Mouse (Mus musculus) testis, postnatal 14 days (tissue): ENCODE measurements around the gene Snx29.
"Not testable (repeated sequence)": the region's sequence is repeated elsewhere in the genome, so short reads cannot be mapped to it uniquely, and the experiment has no call there.

Experiments used
- DNase-seq: peaks from one replicate; pipeline ENCODE4 v3.0.0; 2021; ENCODE audit warnings: low spot score

The Snx29 gene

DNA sequence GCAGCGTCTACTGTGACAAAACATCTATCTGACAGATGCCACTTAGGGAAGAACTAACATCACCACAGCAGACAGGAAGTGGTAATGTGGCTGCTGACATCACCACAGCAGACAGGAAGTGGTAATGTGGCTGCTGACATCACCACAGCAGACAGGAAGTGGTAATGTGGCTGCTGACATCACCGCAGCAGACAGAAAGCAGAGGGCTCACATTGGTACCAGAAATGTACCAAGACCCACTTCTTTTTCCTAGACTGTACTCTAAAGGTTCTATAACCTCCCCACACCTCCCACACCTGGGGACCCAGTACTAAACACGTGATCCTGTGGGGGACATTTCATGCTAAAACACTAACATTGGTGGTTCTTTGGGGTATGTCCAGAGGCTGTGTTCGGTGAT, 126.0 kb downstream of the Snx29 start:
- DNase-seq, result not testable (repeated sequence)

DNA sequence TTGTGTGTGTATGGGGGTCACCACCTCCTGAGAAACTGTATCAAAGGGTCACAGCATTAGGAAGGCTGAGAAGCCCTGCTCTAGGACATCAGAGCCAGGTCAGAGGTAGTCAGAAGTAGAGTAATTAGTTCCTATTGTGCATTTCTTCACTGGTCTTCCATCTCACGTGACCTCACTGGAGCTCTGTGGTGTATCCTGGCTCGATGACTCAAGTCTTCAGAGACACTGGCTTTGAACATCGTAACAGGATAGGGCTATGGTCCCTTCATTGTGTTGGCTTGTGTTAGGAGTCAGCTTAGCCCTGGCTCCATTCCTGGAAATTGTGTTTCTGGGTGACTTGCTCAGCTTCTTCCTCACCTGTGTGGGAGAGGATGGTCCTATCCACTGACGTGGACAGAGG, 126.6 kb downstream of the Snx29 start:
- DNase-seq, result no peak

DNA sequence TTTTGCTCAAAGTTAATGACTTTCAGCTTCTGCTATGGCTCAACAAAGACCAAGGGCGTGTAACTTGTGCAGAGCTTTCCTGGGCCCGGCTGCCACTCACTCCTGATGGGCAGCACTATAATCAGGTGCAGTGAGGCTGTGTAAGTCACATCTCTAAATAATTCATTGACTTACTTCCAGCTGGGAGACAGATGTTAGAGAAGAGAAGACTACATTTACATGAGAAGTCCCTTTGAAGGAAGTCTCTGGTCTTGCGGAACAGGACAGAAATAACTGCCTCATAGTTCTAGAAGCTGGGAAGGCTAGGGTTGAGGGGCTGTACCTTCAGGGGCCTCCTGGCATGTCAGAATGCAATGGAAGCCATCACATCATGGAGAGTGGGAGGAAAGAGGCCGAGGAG, 127.9 kb downstream of the Snx29 start:
- no peak for DNase-seq

DNA sequence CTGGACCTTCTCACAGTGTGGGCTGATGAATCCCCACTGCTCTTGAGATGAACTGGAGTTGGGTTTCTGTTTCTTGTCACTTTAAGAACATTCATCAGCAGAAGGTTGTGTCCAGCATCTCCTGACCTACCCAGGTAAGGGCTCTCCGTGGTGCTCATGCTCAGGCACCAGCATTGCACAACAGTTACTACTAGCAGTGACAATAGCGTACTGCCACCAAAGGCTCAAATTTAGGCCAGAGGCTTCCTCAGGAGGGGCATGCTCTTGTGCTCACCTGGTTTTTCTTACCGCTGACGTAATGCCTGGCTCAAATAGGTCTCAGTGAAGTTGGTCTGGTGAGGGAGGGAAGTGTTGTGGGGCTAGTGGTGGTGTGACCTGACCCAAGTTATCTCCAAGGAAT, 132.2 kb downstream of the Snx29 start:
- no peak for DNase-seq

DNA sequence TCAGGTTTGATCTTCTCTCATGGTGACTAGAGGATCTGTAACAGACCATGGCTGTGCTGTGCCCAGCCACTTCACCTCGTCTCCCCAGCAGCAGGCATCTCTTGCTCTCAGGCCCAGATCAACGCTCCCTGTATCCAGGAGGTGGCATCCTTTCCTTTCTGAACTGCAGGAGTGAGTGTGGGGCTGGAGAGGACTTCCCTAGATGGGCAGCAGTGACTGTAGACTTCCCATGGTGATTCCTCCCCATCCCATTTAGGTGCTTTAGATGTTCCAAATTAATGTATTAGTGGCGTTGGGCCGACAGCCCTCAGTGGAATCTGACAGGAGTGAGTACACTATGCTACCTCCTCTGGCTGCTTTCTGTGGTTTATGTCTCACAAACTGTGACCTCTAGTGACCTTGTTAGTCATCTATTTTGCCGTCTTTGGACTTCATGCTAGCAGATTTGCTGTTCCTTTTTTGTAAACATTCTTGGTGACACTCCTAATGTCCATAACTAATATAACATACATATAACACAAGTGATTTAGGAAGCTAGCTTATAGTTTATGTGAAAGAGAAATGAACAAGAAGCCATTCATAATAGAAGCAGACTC, 132.9 kb downstream of the Snx29 start:
- no peak for DNase-seq

DNA sequence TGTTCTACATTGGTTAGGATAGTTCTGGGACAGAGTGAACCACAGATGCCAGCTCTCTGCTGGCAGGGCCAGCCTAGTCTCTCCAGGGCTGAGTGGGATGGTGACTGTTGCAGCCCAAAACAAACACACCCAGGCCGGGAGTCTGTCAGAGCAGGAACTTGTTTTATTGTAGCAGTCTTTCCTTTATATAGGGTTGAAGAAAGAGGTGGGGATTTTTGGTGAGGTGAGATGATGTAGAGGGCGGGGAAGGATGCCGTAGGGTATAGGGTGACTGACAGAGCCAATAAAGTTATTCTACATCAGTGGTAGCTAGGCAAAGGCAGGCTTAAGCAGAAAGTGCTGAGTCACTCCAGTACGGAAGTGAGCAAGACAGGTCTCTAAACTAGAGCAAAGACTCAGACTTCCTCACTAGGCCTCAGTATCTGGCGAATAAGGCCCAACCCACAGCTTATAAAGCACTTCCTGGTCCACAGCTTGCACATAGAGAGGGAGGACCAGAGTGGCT, 133.5 kb downstream of the Snx29 start:
- no peak for DNase-seq

DNA sequence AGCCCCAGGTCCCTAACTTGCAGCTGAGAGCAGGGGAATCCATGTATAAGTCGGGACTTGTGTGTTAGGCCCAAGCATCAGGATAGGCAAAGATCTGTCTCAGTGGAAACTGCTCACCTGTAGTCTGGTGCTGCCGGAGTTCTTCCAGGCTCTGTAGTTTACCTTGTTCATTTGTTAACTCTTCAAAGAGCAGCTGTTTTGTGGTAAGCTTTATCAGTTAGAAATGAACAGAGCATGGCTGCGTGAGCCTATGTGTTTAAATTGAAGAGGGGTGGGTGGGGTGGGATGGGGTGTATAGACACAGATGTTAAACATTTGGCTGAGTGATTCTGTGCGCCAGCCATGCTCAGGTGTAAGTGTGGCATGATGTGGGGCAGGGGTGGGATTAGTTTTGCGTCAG, 134.4 kb downstream of the Snx29 start:
- no peak for DNase-seq

DNA sequence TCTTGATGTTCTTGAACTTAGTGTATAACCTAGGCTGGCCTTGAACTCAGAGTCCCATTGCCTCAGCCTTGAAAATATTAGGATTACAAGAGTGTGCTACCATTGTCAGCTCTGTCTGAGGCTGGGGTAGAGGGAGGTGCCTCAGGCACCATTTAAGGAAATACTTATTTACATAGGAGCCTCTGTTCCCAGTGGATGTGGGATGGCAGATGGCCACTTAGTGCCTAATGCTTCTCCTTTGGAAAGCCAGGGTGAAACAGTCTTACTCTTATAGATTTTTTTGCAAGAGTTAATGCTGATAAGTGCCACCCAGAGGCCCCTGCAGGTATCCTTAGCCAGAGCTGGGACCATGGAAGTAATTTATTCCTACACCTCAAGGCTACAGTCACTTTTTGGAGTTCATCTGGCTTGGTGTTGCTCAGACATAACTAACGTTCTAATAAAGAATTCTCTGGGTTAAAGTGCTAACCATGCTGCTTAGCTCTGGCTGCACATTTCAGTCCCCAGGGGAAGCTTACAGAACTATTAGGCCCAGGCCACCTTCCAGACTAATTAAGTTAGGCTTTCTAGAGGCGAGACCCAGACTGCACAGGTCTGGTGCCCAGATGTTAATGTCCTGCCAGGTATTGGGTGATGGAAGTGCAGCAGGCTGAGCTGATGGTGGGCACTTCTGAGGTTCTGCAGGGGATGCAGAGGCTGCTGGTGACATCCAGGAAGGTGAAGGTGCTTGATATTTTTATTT, 135.1 kb downstream of the Snx29 start:
- DNase-seq, result no peak

DNA sequence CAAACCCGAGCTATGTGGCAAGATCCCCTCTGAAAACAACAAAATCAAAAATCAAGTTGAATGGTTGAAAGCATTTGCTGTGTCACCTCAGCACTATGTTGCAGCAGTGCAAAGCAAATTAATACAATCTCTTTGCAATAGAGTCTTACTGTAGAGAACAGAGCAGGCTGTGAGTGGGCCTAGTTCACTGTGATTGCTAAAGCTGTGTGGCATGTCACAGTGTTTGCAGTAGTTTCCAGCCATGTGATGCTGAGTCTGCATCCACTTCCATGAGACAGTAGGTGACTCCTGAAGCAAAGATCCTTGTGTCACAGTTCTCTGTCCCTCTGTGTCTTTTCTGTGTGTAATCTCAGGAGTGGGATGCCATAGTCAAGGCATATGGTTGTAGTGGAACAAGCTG, 137.5 kb downstream of the Snx29 start:
- no peak for DNase-seq

DNA sequence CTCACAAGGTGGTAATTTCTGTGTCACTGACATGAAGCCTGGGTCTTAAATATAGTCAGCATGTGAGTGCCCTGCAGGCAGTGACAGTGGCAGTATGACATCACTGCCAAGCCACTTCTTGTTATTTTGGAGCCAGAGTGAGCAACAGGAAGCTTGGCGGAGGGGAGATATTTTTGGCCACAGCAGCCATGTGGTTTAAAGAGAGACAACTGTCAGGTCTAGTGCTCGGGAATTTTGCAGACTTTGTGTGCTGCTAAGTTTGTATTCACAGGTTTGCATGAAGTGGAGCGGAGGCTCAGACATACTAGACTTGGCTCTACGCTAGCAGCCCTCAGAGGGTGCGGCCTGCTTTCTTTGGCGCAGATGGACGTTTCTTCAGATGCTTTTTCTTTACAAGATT, 138.9 kb downstream of the Snx29 start:
- DNase-seq, result no peak

DNA sequence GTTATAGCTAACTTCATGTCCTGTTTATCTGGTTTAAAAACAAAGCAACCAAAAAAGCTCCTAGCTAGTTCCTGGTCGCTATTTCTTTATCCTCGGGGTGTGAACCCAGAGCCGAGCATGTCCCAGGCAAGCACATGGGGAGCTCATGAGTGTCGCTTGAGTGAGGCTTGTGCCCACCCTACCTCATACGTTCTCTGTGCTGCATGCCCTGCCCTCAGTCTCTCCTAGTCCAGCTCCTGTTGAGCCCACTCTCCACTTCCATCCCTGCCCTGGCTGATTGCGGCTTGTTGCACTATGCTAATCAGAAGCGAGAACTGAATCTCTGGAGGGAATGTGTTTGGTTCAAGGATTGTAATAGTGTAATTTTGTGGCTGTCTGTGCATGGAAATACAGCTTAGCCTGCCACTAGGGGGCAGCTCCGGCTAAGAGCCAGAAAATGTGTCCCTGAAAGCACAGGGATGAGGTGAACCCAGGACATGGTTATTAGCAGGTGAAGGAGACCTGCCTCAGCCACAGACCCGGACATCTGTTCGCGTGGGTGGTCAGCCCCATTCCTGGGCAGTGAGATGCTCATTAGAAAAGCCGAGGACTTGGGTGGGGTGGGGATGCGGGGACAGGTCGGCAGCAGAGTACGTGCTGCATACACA, 145.9 kb downstream of the Snx29 start:
- DNase-seq, result no peak

DNA sequence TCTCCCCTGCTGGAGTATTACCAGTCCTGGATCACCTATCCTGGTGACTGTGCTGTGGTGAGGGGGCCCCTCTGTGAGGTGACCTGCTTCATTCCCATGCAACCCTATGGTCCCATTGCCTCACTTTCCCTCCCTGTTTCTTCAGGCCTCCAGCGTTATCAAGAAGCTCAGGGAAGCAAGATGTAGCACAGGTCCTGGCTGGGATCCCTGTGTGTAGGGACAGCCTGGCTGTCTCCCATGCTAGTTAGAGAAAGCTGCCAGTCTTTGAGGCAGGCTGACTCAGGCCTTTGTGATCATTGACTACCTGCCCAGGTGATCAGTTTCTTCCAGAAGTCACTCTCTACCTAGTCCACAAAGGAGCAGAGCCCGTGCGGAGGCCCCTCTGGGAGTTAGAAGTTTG, 146.8 kb downstream of the Snx29 start:
- no peak for DNase-seq

DNA sequence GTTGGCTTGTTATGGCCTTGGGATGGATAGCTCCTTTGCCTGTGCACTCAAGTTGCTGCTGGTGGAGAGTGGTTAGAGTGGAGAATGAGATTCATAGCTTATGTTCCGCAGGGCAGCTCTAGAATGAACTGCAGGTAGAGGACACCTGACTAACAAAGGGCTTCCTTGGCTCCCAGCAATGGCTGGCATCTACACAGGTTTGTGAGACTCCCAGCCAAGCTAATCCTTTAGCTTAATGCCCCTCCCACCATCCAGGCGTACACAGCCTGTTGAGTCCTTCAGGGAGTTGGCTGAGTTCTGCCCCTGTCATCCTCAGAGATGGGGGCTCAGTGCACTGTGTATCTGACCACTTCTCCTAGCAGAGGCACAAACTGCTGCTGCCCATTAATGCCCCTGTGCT, 148.5 kb downstream of the Snx29 start:
- DNase-seq, result no peak

DNA sequence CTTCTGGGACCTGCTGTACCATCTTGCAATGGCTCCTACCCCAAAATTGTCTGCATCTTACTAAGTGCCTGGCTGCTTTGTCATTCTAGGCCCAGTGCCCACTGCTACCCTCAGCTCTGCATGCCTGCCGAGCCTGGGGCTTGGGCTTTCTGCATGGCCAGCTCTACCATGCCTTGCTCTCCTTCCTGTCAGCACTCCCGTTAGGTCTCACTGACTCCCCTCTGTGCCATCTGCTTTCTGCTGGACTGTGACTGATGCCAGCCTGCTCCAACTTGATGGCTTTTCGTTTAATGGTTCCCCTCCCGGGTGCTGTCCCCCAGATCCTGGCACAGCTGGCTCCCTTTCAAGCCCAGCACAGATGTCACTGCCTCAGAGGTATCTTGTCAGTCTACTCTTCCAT, 150.1 kb downstream of the Snx29 start:
- DNase-seq, result no peak

DNA sequence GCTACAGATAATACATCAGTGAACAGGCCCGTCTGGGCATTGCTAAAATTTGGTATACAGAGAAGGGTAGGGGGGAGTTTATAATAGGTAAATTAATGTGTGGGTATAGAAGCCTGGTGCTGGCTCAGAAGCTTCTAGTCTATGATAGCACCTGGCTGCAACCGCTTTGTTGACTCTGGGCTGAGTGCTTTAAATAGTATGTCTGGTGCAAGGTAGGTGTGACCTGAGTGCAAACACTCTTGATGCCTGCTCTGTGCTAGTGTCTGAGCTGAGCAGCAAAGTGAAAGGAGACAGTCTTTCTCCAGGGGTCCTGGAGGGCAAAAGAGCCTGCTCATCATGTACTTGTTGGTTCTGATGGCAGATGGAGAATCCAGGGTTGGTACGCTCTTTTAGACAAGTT, 150.8 kb downstream of the Snx29 start:
- DNase-seq, result no peak

DNA sequence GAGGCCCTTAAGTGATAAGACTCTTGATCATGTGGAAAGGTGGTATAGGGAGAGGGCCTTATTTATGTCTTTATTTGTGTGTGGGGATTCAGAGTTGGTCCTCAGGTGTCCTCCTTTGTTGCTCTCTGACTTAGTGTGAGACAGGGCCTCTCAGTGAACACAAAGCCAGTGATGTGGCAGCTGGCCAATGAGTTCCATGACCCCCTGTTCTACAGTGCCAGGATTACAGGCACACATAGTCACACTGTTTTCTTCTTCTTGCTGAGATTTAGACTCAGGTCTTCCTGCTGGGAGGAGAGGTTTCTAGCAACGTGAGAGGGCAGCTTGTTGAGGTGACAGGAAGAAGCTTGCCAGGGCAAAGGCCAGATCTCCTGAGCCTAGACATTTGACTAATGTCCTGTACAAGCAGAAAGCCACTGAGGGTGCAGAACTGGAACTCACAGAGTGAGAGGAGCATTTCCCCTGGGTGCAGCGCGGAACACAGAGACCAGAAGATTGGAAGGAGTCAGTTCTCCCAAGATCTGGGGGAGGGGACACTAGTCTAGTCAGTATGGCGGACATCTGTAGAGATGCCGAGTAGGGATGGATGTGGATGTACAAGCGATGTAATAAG, 151.3 kb downstream of the Snx29 start:
- DNase-seq, result no peak

DNA sequence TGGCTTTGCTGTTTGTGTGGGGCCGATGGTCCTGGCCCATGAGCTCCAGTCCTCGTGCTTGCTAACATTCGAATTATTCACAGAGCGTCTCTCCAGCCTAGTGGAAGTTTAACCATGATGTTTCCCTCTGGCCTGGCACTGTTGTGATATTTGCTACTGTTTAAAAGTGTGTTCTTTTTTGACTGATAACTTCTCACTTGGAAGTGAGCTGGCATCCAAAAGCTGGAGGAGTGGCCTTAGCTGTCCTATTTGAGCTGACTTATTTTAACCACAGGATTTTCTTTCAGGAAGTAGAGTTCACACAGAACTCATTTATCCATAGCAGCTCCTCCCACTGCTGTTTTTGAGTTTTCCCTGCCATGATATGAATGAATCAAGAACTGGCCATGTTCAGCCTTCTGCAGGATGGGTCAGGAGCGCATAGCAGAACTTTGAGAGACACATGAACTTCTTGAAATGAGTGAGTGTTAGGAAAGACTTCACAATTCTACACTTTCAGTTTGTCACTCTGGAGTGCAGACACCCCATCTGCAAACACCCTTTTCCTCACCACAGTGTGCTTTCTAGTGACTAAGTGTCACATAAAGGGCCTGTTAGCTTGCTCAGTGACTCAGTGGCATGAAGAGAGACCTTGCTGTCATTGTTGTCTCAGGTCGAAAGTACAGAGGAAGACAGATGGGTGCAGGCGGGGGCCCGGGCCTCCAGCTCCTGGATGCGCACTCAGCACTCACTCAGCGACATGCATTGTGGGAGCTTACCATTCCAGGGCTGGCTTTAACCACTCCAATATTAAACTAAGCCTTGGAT, 152.6 kb downstream of the Snx29 start:
- peak; percentile 29 for DNase-seq

DNA sequence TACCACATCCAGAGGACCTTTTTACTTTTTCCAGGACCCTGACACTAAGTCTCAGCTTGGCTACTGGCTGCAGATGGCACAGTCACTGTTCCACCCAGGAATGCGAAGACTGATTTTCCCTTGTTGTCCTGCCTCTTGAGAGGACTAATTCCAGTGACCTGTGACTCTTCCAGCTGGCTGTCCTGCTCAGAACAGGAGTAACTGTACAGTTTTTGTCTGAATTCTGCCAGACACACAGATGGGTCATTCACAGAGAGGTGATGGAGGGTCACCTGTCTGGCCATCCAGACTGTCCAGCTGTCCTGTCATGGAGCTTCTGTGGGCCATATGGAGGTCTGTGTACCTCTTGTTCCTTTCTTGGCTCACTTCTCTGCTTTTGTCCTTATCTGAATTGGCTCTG, 153.6 kb downstream of the Snx29 start:
- no peak for DNase-seq

DNA sequence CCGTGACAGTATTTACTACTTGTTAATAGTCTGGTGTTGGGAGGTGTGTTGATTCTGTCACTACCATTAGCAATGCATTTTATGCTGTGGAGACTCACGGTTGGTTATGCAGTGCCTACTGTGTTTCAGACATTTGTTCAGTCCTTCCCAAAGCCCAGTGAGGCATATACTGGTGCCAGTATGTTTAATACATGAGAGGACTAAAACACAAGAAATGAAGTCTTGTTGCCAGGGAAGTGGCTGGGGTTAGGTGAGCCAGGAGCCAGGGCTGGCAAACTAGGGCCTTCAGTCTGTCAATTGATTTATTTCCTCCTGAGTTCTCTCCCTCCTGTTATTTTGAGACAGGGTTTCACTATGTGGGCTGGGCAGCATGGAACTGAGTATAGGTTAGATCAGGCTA, 154.3 kb downstream of the Snx29 start:
- DNase-seq, result no peak

DNA sequence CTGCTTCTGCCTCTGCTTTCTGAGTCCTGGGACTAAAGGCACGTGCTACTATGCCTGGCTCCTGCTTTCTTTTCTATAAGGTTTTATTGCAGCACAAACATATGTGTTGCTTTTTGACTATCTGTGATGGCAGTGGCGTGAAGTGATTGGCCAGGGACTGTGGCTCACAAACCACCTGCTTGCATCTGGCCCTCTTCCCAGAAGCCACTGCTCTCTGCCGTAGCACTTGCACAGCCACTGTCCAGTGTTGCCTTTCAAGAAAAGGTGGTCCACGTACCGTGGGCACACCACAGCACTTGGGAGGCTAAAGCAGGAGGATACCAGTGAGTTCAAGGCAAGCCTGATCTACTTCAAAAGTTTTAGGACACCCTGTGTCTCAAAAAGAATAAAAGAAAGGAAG, 154.9 kb downstream of the Snx29 start:
- DNase-seq, result no peak

DNA sequence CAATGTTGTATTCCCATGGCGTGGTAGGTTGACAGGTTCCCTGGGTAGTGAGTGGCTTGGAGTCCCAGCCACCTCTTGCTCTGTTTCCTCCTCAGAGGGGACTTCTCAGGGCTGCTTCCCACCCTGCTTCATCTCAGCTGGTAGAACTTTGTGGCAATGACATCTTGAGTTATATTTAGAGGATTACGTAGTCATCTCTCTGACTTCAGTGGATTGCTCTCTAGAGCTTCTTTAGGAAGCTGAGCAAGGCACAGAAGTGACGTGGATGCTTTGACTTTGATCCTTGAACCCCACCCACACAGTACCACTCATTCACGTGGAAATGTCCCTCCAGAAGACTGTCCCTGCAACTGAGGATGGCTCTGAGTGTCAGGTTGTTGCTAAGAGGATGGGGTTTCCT, 156.9 kb downstream of the Snx29 start:
- no peak for DNase-seq

DNA sequence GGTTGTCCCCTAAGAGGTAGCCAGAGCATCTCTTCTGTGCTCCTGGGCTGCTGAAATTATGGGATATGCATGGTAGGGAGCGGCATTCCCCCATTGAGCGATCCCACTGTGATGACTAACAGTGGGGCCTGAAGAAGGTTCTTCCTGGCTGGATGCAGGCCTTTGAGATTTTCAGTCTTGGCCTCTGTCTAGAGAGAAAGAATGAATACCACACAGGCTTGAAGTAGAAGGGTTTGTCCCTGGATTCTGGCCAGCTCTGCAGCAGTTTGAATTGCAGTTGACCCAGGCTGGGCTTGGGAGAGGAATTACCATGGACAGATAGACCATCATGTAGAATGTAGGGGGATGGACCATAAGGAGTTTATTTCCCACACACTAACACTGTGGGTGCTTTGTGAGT, 159.5 kb downstream of the Snx29 start:
- DNase-seq, result peak; percentile 21
